Mouse (Mus musculus) ES-Bruce4 (cell line): Measurements from ENCODE around the gene Tedc1. TPM values are rescaled to one million over a fixed set of nuclear protein-coding genes. Genes with fewer than 3 reads are reported as not detected.

ENCODE experiments used
- H3K27ac ChIP-seq: 2 replicates; pipeline ENCODE4 v1.5.1; 2012; ENCODE audit warnings: low read length, inconsistent platforms; ENCODE audit not compliant: insufficient read depth
- H3K27me3 ChIP-seq: 2 replicates; pipeline ENCODE4 v1.6.1; 2012; ENCODE audit warnings: mild to moderate bottlenecking, low read length, inconsistent platforms; ENCODE audit not compliant: control insufficient read depth, poor library complexity, insufficient read depth, severe bottlenecking
- H3K36me3 ChIP-seq: 2 replicates; pipeline ENCODE4 v1.6.1; 2012; ENCODE audit warnings: inconsistent platforms, mild to moderate bottlenecking, low read length, moderate library complexity; ENCODE audit not compliant: control insufficient read depth, poor library complexity, insufficient read depth, severe bottlenecking
- H3K4me1 ChIP-seq: one replicate; pipeline ENCODE4 v1.8.1; 2011; ENCODE audit warnings: low read length; ENCODE audit not compliant: control insufficient read depth, insufficient read depth
- H3K4me3 ChIP-seq: 2 replicates; pipeline ENCODE4 v1.5.1; 2011; ENCODE audit warnings: low read depth, mild to moderate bottlenecking, low read length
- H3K9ac ChIP-seq: 2 replicates; pipeline ENCODE4 v1.6.1; 2012; ENCODE audit warnings: low read depth, mild to moderate bottlenecking, inconsistent platforms; ENCODE audit not compliant: poor library complexity, severe bottlenecking
- H3K9me3 ChIP-seq: replicated peaks from 2 replicates; pipeline ENCODE4 v1.6.1; 2012; ENCODE audit warnings: mild to moderate bottlenecking, low read length, inconsistent platforms; ENCODE audit not compliant: control insufficient read depth, poor library complexity, insufficient read depth, severe bottlenecking
- CTCF ChIP-seq: IDR thresholded peaks from one replicate; pipeline ENCODE4 v1.8.1; 2011; ENCODE audit warnings: low read depth, low read length
- EP300 ChIP-seq: IDR thresholded peaks from 2 replicates; pipeline ENCODE4 v1.6.1; 2011; ENCODE audit warnings: low read depth, low read length; ENCODE audit not compliant: insufficient read depth
- POLR2A ChIP-seq: IDR thresholded peaks from one replicate; pipeline ENCODE4 v1.8.1; 2011; ENCODE audit warnings: low read length; ENCODE audit not compliant: insufficient read depth
- polyA plus RNA-seq: library from polyadenylated mRNA; stranded (reverse); fragments of >200 nt; gene quantifications from 2 replicates; pipeline ENCODE4 v1.2.4, GENCODE M21; 2011; ENCODE audit warnings: low read depth; ENCODE audit not compliant: missing spikeins, insufficient read depth, insufficient read length

The Tedc1 gene
- polyA plus RNA-seq, 1 experiment, result 24.5 TPM

DNA sequence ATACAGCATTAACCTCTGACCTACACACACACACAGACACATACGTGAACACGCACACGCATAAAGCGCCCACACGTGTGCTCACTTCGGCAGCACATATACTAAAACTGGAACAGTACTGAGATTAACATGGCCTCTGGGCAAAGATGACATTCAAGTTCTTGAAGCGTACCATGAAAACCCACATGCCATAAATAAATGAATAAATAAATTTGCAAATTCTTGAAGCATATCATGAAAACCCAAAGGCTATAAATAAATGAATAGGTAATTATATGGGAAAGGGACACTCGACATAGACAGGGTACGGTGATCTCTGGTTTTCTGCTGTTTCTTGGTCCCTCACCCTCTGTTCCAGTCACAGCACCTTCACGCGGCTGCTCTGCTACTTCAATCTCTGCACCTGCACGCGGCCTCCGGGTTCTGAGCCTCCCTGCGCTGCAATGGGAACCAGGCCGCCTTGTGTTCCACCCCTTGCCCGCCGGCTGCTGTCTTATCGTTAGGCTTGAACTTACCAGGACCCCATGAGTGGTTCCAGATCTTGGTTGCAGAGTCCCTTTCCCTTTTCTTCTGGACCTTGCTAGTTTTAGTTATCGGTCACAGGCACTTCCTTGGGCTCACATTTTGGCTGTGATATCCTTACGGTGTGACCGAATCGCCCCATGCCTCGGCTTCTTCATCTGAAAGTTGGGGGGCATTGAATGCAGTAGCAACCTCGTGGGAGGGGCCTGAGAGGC, 58.0 kb downstream of the Tedc1 start:
- Histone ChIP-seq H3K4me1 (no peaks in the 10 kb centered on the region), H3K27ac (no peak overlapping the region), H3K9ac (no peak overlapping the region), H3K9me3 (no peaks in the 10 kb centered on the region), H3K27me3 (no peaks in the 10 kb centered on the region), H3K36me3 (no peaks in the 10 kb centered on the region), H3K4me3 (no peak overlapping the region)
- TF ChIP-seq POLR2A (no peak), CTCF (no peak), EP300 (no peak)

DNA sequence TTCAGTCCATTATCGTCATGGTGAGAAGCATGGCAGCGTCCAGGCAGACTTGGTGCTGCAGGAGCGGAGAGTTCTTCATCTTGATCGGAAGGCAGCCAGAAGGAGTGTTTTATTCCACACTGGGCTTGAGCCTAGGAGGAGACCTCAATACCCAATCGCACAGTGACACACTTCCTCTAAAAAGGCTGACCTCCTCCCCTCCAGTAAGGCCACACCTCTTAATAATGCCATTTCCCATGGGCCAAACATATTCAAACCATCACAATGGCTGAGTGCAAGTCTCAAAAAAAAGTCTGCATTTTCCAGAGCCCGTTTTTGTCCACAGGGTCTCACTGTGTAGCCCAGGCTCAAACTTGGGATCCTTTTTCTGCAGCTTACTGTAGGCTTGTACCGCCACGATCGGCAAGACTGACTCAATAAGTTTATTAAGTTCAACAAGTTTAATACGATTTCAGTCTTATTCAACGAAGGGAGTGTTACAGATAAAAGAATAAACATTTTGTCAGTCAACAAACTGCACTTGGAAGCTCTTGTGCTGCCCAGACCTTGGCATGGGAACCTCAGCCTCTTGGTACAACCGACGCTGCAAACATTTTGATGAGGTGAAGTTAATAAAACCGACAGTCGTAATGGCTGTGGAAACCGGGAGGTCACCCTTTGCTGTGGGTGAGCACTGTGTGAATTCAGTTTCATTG, 58.9 kb downstream of the Tedc1 start:
- H3K4me1 ChIP-seq, result no peaks in the 10 kb centered on the region
- no peak overlapping the region for H3K9ac ChIP-seq
- H3K4me3 ChIP-seq, result no peak overlapping the region
- no peak for TF ChIP-seq EP300
- TF ChIP-seq POLR2A, result no peak
- no peak for TF ChIP-seq CTCF
- H3K27ac ChIP-seq, result no peak overlapping the region
- H3K9me3 ChIP-seq, result no peaks in the 10 kb centered on the region
- no peaks in the 10 kb centered on the region for H3K27me3 ChIP-seq
- no peaks in the 10 kb centered on the region for H3K36me3 ChIP-seq

Other genes starting within 250 kb of the Tedc1 start
- gene Jag2, start 226.6 kb upstream of the Tedc1 start, polyA plus RNA-seq, result 47.6 and 50.9 TPM in 2 replicates
- 47.5 and 48.8 TPM in 2 replicates for gene Nudt14, start 214.3 kb upstream of the Tedc1 start, polyA plus RNA-seq
- 10.4 and 11.0 TPM in 2 replicates for gene Btbd6, start 179.9 kb upstream of the Tedc1 start, polyA plus RNA-seq
- 24.5 and 24.7 TPM in 2 replicates for gene Brf1, start 155.7 kb upstream of the Tedc1 start, polyA plus RNA-seq
- 20.7 and 23.8 TPM in 2 replicates for gene Pacs2, start 141.9 kb upstream of the Tedc1 start, polyA plus RNA-seq
- not detected in 2 replicates for gene Tex22, start 81.9 kb upstream of the Tedc1 start, polyA plus RNA-seq
- gene Mta1, start 58.1 kb upstream of the Tedc1 start, polyA plus RNA-seq, result 100 and 108 TPM in 2 replicates
- gene Crip2, start 16.2 kb upstream of the Tedc1 start, polyA plus RNA-seq, result 87.1 and 96.6 TPM in 2 replicates
- gene Crip1, start 10.1 kb upstream of the Tedc1 start, polyA plus RNA-seq, result 78.5 and 79.5 TPM in 2 replicates
- 4.8 and 5.2 TPM in 2 replicates for gene Tmem121, start 29.5 kb downstream of the Tedc1 start, polyA plus RNA-seq